Mouse (Mus musculus) mouse embryonic stem cell (cell line): ENCODE results near the gene Rcsd1.

Experiments used
- in situ Hi-C, 2 experiments: fragments of 300-500 bp; cut with MboI; formaldehyde crosslinking; loops; 1 replicate in 1 of 2; 3 replicates in 1 of 2; pipeline ENCODE4 v1.14.3; 2019 to 2020; ENCODE audit warnings: low sequenced_read_pairs in 2 of 2, low pct_unique_long_range_greater_than_20kb in 1 of 2, mixed read lengths in 1 of 2; ENCODE audit not compliant: unreplicated experiment in 1 of 2

Rcsd1 gene

GRCm38 (mm10) chr1:165678861-165679617 lies 30.5 kb downstream of the Rcsd1 start:
- in situ Hi-C loops, result loop anchor here in 1 of 2 experiments (5.0 kb wide), 1 partner anchor 58 kb away; no protein-coding TSS in a partner anchor

DNA sequence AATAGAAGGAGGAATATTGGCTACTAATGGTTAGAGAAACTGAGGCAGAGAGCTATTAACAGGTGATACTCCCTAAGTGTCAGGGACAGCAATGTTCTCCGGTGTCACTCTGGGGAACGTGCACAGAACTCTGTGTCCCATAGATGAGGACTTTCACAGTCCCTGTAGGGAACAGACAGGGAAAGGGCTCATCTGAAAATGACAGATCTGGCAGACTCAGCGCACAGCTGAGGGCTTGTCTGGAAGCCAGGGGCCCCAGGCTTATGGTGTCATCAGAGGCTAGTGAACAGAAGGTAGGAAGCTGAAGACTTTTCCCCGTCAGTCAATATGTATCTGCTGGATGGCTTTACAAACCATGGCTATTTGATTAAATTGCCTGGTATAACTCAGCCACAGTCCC lies 32.0 kb downstream of the Rcsd1 start:
- in situ Hi-C loops, result loop anchor here in 1 of 2 experiments (5.0 kb wide), 1 partner anchor 60 kb away; no protein-coding TSS in a partner anchor

DNA sequence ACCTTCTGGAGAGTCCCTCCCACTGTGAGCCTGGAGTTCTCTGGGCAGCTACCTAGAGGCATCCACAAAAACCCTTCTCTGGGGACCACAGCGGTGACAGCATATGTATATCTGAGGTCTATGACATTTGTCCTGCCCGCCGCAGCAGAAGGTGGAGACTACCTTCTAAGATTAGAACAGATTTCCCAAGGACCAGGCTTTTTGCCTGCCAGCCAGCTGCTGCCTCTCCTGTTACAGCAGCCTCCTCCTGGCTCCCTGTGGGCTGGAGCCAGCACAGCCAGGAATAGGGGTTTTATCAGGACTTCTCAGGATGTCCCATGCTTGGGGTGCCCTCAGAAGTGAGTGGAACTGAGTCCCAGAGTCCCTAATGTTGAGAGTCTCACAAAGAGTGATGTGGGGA lies 32.6 kb downstream of the Rcsd1 start:
- in situ Hi-C loops, result loop anchor here in 1 of 2 experiments (5.0 kb wide), 1 partner anchor 60 kb away; no protein-coding TSS in a partner anchor

GRCm38 (mm10) chr1:165675167-165675566 lies 34.4 kb downstream of the Rcsd1 start:
- in situ Hi-C loops, result loop anchor here in 1 of 2 experiments (5.0 kb wide), 1 partner anchor 62 kb away; no protein-coding TSS in a partner anchor

GRCm38 (mm10) chr1:165672355-165672754 lies 37.2 kb downstream of the Rcsd1 start:
- in situ Hi-C loops, result no loop called here

- in situ Hi-C loops, result no loop called here
These were observed 39.5 kb downstream of the Rcsd1 start for GRCm38 (mm10) chr1:165670056-165670455.

DNA sequence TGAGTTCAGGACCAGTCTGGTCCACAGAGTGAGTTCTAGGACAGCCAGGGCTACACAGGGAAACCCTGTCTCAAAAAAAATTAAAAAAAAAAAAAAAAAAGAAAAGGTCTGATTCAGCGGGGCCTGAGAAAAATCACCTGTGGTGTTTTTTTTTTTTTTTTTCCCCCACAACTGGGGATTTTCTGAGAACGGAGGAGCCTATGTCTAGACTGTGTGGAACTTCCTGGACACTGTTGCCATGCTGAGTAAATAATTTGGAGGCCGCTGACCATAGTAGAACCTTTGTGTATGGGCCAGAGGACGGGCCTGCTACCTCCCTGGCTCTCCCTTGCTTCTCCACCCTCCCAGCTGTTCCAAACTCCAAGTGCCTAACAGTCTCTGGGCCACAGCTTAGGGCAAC lies 40.7 kb downstream of the Rcsd1 start:
- in situ Hi-C loops, result loop anchor here in 1 of 2 experiments (5.0 kb wide), 1 partner anchor 68 kb away; no protein-coding TSS in a partner anchor

- in situ Hi-C loops, result loop anchor here in 1 of 2 experiments (5.0 kb wide), 1 partner anchor 70 kb away; no protein-coding TSS in a partner anchor
These were observed 42.2 kb downstream of the Rcsd1 start for GRCm38 (mm10) chr1:165667380-165667779.

- in situ Hi-C loops, result loop anchor here in 1 of 2 experiments (5.0 kb wide), 1 partner anchor 70 kb away; no protein-coding TSS in a partner anchor
These were observed 42.6 kb downstream of the Rcsd1 start for GRCm38 (mm10) chr1:165666944-165667343.

DNA sequence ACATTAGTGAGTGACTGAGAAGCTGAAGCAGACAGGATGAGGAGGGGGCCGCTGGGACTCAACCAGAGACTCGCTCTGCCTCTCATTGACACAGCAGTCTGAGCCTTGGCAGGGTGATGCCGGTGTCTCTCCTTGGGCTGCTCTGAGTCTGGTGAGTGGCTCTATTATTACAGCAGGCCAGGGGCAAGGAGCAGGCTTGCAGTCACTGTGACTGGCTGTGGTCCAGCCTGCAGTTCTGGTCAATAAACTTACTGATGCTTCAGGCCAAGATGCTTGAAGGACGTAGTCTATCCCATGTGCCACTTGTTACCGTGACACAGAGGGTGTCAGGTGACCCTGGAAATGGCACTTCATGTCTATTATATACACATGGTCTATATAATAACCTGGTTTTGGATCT lies 43.8 kb downstream of the Rcsd1 start:
- in situ Hi-C loops, result loop anchor here in 1 of 2 experiments (5.0 kb wide), 1 partner anchor 72 kb away; no protein-coding TSS in a partner anchor

DNA sequence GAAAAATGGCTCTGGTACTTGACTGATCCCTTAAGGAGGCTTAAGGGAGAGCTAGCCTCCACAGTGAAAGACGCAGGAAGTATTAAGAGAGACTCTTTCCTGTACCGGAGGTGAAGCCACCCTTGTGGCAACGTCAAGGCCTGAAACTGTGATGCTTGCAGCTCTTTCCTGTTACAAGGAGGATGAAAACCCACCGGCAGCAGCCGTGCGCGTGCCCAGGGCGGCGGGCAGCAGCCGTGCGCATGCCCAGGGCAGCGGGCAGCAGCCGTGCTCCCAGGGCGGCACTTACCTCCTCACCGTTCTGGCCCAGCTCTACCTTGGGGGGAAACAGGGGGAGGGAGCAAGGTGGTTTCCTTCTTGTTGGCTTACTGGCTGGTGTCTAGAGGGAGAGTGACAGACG lies 46.3 kb downstream of the Rcsd1 start:
- in situ Hi-C loops, result no loop called here

GRCm38 (mm10) chr1:165662426-165663192 lies 46.9 kb downstream of the Rcsd1 start:
- in situ Hi-C loops, result no loop called here

GRCm38 (mm10) chr1:165661725-165662124 lies 47.8 kb downstream of the Rcsd1 start:
- in situ Hi-C loops, result no loop called here

DNA sequence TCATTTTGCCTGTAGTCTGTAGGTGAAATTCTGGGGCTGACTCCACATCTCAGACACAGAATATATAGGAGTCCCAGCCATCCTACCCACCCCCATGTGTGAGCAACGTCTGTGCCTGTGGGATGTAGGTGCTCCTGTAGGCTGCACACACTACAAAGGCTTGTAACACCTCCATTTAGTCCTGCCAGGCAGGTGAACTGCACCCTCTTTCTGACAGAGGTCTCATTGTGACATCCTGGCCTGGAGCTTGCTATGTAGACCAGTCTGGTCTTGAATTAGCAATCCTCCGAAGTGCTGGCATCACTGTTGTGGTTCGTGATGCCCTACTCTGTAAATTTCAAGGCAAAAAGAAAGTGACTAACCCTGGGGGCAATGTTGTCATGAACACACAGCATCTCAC lies 48.4 kb downstream of the Rcsd1 start:
- in situ Hi-C loops, result no loop called here

DNA sequence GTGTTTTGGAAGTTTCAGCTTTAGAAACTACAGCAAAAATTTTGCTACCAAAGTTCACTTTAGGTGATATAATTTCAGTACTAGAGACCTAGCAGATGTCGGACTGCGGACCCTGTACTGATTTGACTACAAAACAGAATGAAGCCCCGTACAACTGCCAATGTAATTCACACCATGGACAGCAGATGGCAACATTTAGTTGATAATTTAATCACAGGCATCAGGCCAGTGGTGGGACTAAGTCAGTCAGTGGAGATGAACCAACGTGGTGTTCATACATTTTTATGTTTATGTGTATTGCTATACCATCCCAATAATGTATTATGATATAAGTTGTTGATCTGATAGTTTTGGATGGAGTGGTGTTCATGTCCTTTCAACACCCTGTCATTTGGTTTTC lies 48.8 kb downstream of the Rcsd1 start:
- in situ Hi-C loops, result no loop called here

- in situ Hi-C loops, result no loop called here
These were observed 51.0 kb downstream of the Rcsd1 start for GRCm38 (mm10) chr1:165658602-165659001.

DNA sequence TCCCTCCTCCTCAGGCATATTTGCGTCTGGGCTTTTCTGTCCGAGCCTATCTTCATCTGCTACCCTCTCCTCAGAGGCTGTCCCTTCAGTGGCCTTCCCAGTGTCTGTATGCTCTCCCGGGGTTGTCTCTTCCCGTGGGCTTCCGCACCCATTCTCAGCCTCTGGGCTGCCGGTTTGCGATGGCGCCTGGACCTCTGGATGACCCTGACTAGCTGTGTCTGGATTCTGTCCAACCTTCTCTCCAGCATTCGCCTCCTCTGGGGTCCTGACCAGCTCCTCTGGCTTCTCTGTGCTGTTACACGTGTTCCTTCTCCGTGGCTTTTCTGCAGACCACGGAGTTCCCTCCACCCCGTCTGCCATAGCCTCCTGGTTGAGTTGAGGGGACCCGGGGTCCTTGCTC lies 54.1 kb downstream of the Rcsd1 start:
- in situ Hi-C loops, result no loop called here

DNA sequence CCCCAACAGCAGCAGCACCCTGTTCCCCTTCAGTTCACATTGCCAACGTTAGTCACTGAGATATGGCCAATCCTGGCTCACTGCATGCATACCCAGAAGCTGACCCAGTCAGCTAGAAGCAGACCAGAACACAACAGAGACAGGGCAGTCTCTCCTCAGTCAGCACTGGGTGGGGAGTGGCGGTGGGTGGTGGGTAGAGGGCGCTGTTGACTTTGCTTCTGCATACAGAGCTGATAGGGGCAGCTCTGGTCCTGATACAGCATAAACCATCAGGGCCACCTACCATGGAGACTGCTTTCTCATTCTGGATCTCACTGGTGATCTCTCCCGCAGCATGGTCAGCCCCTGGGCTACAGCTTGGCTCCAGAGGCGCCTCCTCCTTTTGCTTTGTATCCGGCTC lies 54.5 kb downstream of the Rcsd1 start:
- in situ Hi-C loops, result no loop called here
